Mouse (Mus musculus) CH12.LX (cell line): ENCODE measurements around the gene Wnt9a.

Source experiments
- CHD2 ChIP-seq: IDR thresholded peaks from 2 replicates; pipeline ENCODE4 v1.6.1; 2011; ENCODE audit warnings: low read length, improper control_type of control experiment
- EP300 ChIP-seq: IDR thresholded peaks from 2 replicates; pipeline ENCODE4 v1.6.1; 2011; ENCODE audit warnings: low read length, improper control_type of control experiment
- ETS1 ChIP-seq: conservative IDR thresholded peaks from 2 replicates; pipeline ENCODE4 v1.6.1; 2012; ENCODE audit warnings: low read depth, mild to moderate bottlenecking, inconsistent platforms, low read length, improper control_type of control experiment, moderate library complexity
- MXI1 ChIP-seq: IDR thresholded peaks from 2 replicates; pipeline ENCODE4 v1.6.1; 2011; ENCODE audit warnings: mild to moderate bottlenecking, low read depth, low read length, improper control_type of control experiment
- POLR2A ChIP-seq: IDR thresholded peaks from 2 replicates; pipeline ENCODE4 v1.6.1; 2011; ENCODE audit warnings: low read depth, mild to moderate bottlenecking, improper control_type of control experiment, low read length

GRCm38 (mm10) chr11:59302700-59303569 lies 3.8 kb upstream of the Wnt9a start:
- TF ChIP-seq POLR2A (no peak), ETS1 (no peak), CHD2 (no peak), MXI1 (no peak), EP300 (no peak)
